Mouse (Mus musculus): ENCODE measurements at regions not wholly inside any gene's neighbourhood (a gene's known extent, or its start where the extent isn't known, plus 50 kb on each side); places are given as distances from the start of the nearest gene placed in this dataset.
"Not testable (repeated sequence)": the region's sequence is repeated elsewhere in the genome, so short reads cannot be mapped to it uniquely, and the experiment has no call there.

GRCm38 (mm10) chr3:56942557-56942956 lies 359.2 kb downstream of the Tm4sf1 start:
- not testable (repeated sequence) for TF ChIP-seq POLR2A (IDR thresholded peaks at IDR 0.05; ENCODE audit: low read depth, low read length); CTCF (conservative IDR thresholded peaks at IDR 0.05; ENCODE audit: insufficient read depth, insufficient read length, low read depth, low read length)

All from kidney, adult 2 months (tissue).